Mouse (Mus musculus): ENCODE measurements around the gene Hist1h3e.

DNA sequence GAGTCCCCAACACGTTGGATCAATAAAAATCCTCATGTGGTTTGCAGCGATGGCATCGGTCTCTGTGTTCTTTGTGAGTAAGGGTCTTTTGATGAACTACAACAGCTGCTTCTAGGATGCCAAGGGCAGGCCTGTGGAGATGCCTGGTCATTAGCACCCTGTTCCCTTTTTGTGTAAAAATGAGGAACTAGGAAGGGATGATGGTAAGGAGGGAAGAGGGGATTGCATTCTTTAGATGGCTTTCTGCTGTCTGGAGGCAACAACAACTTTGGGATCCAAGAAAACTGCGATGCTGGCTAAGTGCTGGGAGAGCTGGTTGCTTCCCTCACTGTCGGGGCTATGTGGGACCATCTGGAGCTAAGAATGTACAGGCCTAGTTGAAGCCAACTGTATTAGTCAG lies 23.9 kb downstream of the Hist1h3e start:
- no peak for TF ChIP-seq CTCF (IDR thresholded peaks at IDR 0.05; ENCODE audit: low read depth)
- TF ChIP-seq EP300 (IDR thresholded peaks at IDR 0.05; ENCODE audit: low read depth), result no peak
